Mouse (Mus musculus) intestine, embryonic 15.5 days (tissue): ENCODE data around the gene Doxl2. TPM values are rescaled to one million over a fixed set of nuclear protein-coding genes. Genes with fewer than 3 reads are reported as not detected.

Source experiments
- ATAC-seq: fragments of 200-750 bp; cut with Nextera tagmentation; 2 replicates; pipeline ENCODE4 v1.8.0; 2017; ENCODE audit warnings: moderate TSS enrichment, moderate library complexity
- H3K27ac ChIP-seq: fragments of 300-500 bp; sonication (generic); 2 replicates; pipeline ENCODE4 v1.5.1; 2015; ENCODE audit warnings: mild to moderate bottlenecking, inconsistent platforms
- H3K27me3 ChIP-seq: fragments of 300-500 bp; sonication (generic); replicated peaks from 2 replicates; pipeline ENCODE4 v1.6.1; 2015; ENCODE audit warnings: inconsistent platforms
- H3K36me3 ChIP-seq: fragments of 300-500 bp; sonication (generic); 2 replicates; pipeline ENCODE4 v1.6.1; 2015; ENCODE audit warnings: inconsistent platforms
- H3K4me1 ChIP-seq: fragments of 300-500 bp; sonication (generic); replicated peaks from 2 replicates; pipeline ENCODE4 v1.6.1; 2015; ENCODE audit warnings: inconsistent platforms
- H3K4me2 ChIP-seq: fragments of 300-500 bp; sonication (generic); replicated peaks from 2 replicates; pipeline ENCODE4 v1.6.1; 2015; ENCODE audit warnings: mild to moderate bottlenecking, inconsistent platforms
- H3K4me3 ChIP-seq: fragments of 300-500 bp; sonication (generic); replicated peaks from 2 replicates; pipeline ENCODE4 v1.5.1; 2015; ENCODE audit warnings: inconsistent platforms
- H3K9ac ChIP-seq: fragments of 300-500 bp; sonication (generic); 2 replicates; pipeline ENCODE4 v1.6.1; 2015; ENCODE audit warnings: inconsistent platforms
- H3K9me3 ChIP-seq: fragments of 300-500 bp; sonication (generic); 2 replicates; pipeline ENCODE4 v1.6.1; 2016; ENCODE audit warnings: inconsistent platforms
- WGBS: fragments of 180-500 bp; shearing (Covaris S2); methylation state at CpG from one replicate; pipeline ENCODE4 v1.1.7; 2015; 5-methylcytosine and 5-hydroxymethylcytosine counted together
- polyA plus RNA-seq: library from polyadenylated mRNA; unstranded; fragments of >200 nt; fragmentation: Nextera tagmentation; extraction: Ambion mirVana; gene quantifications from 2 replicates; pipeline ENCODE4 v1.2.1, GENCODE M21; 2015

Gene Doxl2
- polyA plus RNA-seq, 1 experiment from 2014 or later, result not detected

DNA sequence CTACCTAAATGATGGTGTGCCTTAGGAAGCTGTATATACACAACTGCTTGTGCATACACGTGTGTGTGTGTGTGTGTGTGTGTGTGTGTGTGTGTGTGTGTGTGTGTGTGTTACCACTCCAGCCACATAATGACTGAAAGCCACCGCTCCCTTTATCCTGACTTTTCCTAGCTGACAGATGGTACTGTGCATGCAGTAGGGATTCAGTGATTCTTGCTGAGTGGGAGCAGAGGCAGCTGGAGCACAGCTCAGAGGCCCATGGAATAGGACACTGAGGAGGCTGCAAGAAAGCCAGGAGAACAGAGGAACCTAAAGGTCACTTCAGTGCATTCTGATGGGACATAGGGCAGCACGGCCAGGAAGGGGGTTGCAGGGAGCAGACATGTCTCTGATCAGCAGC lies 7.5 kb downstream of the Doxl2 start:
- Histone ChIP-seq H3K4me2 (no peak overlapping the region), H3K27ac (no peak overlapping the region), H3K9ac (no peak overlapping the region), H3K36me3 (no peaks in the 10 kb centered on the region), H3K9me3 (no peaks in the 10 kb centered on the region), H3K27me3 (no peaks in the 10 kb centered on the region), H3K4me1 (no peaks in the 10 kb centered on the region), H3K4me3 (no peak overlapping the region)
- ATAC-seq, result no peak
- 79% methylated on average over 3 of the region's 3 CpGs for WGBS

GRCm38 (mm10) chr6:48986444-48986990 lies 11.8 kb downstream of the Doxl2 start, which contains the start of gene Svs1:
Svs1 (plus strand) TSS chr6:48986861.
- no peaks in the 10 kb centered on the region for H3K9me3 ChIP-seq
- ATAC-seq, result no peak
- H3K9ac ChIP-seq, result no peak within 1 kb of the TSS
- no peaks in the 10 kb centered on the region for H3K36me3 ChIP-seq
- no peak within 1 kb of the TSS for H3K27ac ChIP-seq
- H3K27me3 ChIP-seq, result no peaks in the 10 kb centered on the region
- no peak within 1 kb of the TSS for H3K4me3 ChIP-seq
- no peaks in the 10 kb centered on the region for H3K4me1 ChIP-seq
- 41% methylated on average over 7 of the region's 7 CpGs for WGBS
- H3K4me2 ChIP-seq, result no peak within 1 kb of the TSS

- WGBS, result 92% methylated on average over 5 of the region's 5 CpGs
- no peak overlapping the region for H3K9ac ChIP-seq
- no peak for ATAC-seq
- H3K9me3 ChIP-seq, result no peaks in the 10 kb centered on the region
- H3K27ac ChIP-seq, result no peak overlapping the region
- no peaks in the 10 kb centered on the region for H3K27me3 ChIP-seq
- H3K4me1 ChIP-seq, result no peaks in the 10 kb centered on the region
- H3K4me3 ChIP-seq, result no peak overlapping the region
- H3K36me3 ChIP-seq, result no peaks in the 10 kb centered on the region
- H3K4me2 ChIP-seq, result no peak overlapping the region
These were observed 15.2 kb downstream of the Doxl2 start for GRCm38 (mm10) chr6:48989971-48990370.

DNA sequence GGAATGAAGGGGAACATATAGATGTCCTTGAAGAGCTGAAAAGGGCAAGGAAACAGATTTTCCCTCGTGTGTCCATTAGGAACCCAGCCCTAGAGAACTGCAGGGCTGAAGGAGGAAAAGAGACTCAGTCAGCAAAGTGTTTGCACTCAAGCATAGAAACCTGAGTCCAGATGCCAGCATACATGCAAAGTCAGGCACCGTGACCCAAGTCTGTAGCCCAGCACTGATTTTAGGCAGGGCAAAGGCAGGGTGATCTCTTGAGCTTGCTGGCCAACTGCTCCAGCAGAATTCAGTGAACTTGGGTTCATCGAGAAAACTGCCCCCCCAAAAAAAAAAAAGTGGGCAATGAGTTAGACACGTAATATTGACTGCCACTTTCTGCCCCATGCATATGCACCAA lies 17.2 kb downstream of the Doxl2 start:
- no peaks in the 10 kb centered on the region for H3K27me3 ChIP-seq
- H3K4me1 ChIP-seq, result no peaks in the 10 kb centered on the region
- no peak overlapping the region for H3K4me3 ChIP-seq
- H3K4me2 ChIP-seq, result no peak overlapping the region
- no peak overlapping the region for H3K27ac ChIP-seq
- ATAC-seq, result no peak
- H3K9ac ChIP-seq, result no peak overlapping the region
- 76% methylated on average over 4 of the region's 4 CpGs for WGBS
- H3K9me3 ChIP-seq, result no peaks in the 10 kb centered on the region
- H3K36me3 ChIP-seq, result no peaks in the 10 kb centered on the region

DNA sequence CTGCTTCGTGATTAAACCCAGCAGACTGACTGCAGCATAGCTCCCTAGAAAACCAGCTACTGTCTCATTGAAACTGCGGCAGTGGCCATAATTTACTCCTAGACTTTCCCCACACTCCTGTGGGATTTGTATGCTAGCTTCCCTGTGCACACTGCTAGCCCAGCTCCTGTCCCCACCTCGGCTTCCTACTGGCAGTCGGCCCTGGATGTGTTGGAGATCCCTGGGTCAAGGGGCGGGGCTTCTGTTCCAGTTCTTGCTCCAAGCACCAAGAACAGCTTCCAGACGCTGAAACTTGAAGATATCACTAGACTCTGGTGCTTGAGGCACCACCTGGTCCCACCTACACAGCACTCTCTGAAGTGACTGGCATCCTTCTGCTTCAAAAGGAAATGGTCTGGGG lies 23.4 kb downstream of the Doxl2 start:
- Histone ChIP-seq H3K9ac (no peak overlapping the region), H3K4me1 (no peaks in the 10 kb centered on the region), H3K27ac (no peak overlapping the region), H3K4me3 (no peak overlapping the region), H3K9me3 (no peaks in the 10 kb centered on the region), H3K36me3 (no peaks in the 10 kb centered on the region), H3K4me2 (no peak overlapping the region), H3K27me3 (no peaks in the 10 kb centered on the region)
- 51% methylated on average over 6 of the region's 6 CpGs for WGBS
- no peak for ATAC-seq

GRCm38 (mm10) chr6:48998796-48999195 lies 24.0 kb downstream of the Doxl2 start:
- H3K27ac ChIP-seq, result no peak overlapping the region
- H3K4me2 ChIP-seq, result no peak overlapping the region
- H3K4me3 ChIP-seq, result no peak overlapping the region
- no peak for ATAC-seq
- no peak overlapping the region for H3K9ac ChIP-seq
- no peaks in the 10 kb centered on the region for H3K27me3 ChIP-seq
- no peaks in the 10 kb centered on the region for H3K9me3 ChIP-seq
- H3K36me3 ChIP-seq, result no peaks in the 10 kb centered on the region
- WGBS, result 80% methylated on average over 4 of the region's 4 CpGs
- no peaks in the 10 kb centered on the region for H3K4me1 ChIP-seq

- Histone ChIP-seq H3K4me2 (no peak overlapping the region), H3K4me3 (no peak overlapping the region), H3K4me1 (no peaks in the 10 kb centered on the region), H3K27ac (no peak overlapping the region), H3K36me3 (no peaks in the 10 kb centered on the region), H3K27me3 (no peaks in the 10 kb centered on the region), H3K9ac (no peak overlapping the region), H3K9me3 (no peaks in the 10 kb centered on the region)
- ATAC-seq, result no peak
- WGBS, result 23% methylated on average over 4 of the region's 4 CpGs
These were observed 28.6 kb downstream of the Doxl2 start for GRCm38 (mm10) chr6:49003381-49003780.

GRCm38 (mm10) chr6:49007981-49008380 lies 33.2 kb downstream of the Doxl2 start:
- under 1% methylated on average over 9 of the region's 9 CpGs for WGBS
- Histone ChIP-seq H3K9me3 (no peaks in the 10 kb centered on the region), H3K27me3 (no peaks in the 10 kb centered on the region), H3K27ac (no peak overlapping the region), H3K4me3 (peak overlapping the region; percentile 34), H3K4me1 (0 out of 2 replicates have a peak, but pooled peaks cover 3% of the 10 kb centered on the region), H3K9ac (peak overlapping the region; percentile 34), H3K4me2 (peak overlapping the region; percentile 74), H3K36me3 (no peaks in the 10 kb centered on the region)
- peak; percentile 84 for ATAC-seq

DNA sequence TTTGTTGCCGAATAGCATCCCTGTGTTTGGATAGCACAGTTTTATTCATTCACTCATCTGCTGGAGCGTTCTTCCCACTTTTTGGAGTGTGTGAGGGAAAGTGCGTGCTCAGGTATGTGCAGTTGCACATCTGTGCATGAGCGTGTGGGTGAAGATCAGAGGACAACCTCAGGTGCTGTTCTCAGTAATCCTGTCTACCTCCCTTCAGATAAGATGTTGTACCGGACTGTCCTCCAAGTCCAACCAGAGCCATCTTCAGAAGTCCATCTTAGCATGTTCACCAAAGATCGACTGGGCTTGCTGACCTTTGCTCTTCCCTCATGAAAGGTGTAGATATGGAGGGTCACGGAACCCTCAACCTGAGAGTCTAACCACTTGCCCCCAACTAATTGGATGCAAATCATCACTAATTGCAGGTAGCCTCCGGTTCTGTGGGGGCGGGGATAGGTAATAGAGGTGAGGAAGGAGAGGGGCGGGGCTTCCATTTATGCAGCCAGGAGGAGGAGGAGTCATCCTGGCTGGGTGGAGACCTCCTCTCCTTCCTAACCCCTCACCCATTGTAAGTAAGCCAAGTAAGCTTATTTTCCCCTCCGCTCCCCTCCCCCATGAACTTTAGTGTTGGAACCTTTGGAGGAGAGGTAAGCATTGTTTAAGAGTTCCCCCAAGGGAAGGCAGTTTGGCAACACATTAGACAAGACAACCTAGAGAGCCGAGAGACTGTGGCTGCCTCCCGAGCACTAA lies 33.8 kb downstream of the Doxl2 start:
- Histone ChIP-seq H3K4me2 (peak overlapping the region; percentile 74), H3K4me1 (0 out of 2 replicates have a peak, but pooled peaks cover 3% of the 10 kb centered on the region), H3K4me3 (peak overlapping the region; percentile 34), H3K27me3 (no peaks in the 10 kb centered on the region), H3K9ac (peak overlapping the region; percentile 34), H3K36me3 (no peaks in the 10 kb centered on the region), H3K27ac (no peak overlapping the region), H3K9me3 (no peaks in the 10 kb centered on the region)
- ATAC-seq, result peak; percentile 45
- WGBS, result 13% methylated on average over 13 of the region's 13 CpGs

DNA sequence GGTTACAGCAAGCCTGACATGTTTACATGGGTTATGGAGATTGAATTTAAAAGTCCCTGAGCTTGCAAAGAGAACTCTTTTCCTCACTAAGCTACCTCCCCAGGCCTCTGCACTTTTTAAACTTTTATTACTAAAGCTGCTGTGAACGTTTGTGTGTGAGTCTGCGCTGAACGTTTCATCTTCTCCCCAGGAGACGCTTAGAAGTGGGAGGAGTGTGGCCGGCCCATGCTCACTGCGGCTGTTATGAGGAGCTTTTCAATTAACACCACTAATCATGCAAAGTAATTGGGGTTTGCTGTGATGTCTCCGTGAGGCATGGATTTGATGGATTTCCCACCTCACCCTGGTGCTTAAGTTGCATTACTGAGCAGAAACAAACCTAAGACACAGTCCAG lies 34.4 kb downstream of the Doxl2 start:
- Histone ChIP-seq H3K9me3 (no peaks in the 10 kb centered on the region), H3K27me3 (no peaks in the 10 kb centered on the region), H3K4me2 (peak overlapping the region; percentile 74), H3K9ac (no peak overlapping the region), H3K36me3 (no peaks in the 10 kb centered on the region), H3K4me1 (0 out of 2 replicates have a peak, but pooled peaks cover 3% of the 10 kb centered on the region), H3K4me3 (no peak overlapping the region), H3K27ac (no peak overlapping the region)
- peak; percentile 23; the same call in 1 of the 2 replicates for ATAC-seq
- WGBS, result 19% methylated on average over 7 of the region's 7 CpGs

GRCm38 (mm10) chr6:49009665-49010064 lies 34.9 kb downstream of the Doxl2 start:
- no peak overlapping the region for H3K4me2 ChIP-seq
- ATAC-seq, result no peak
- no peaks in the 10 kb centered on the region for H3K9me3 ChIP-seq
- WGBS, result 94% methylated on average over 1 of the region's 1 CpGs
- no peaks in the 10 kb centered on the region for H3K27me3 ChIP-seq
- H3K4me3 ChIP-seq, result no peak overlapping the region
- H3K9ac ChIP-seq, result no peak overlapping the region
- H3K4me1 ChIP-seq, result 0 out of 2 replicates have a peak, but pooled peaks cover 3% of the 10 kb centered on the region
- H3K27ac ChIP-seq, result no peak overlapping the region
- no peaks in the 10 kb centered on the region for H3K36me3 ChIP-seq

- Histone ChIP-seq H3K36me3 (no peaks in the 10 kb centered on the region), H3K27ac (no peak overlapping the region), H3K4me1 (0 out of 2 replicates have a peak, but pooled peaks cover 3% of the 10 kb centered on the region), H3K27me3 (no peaks in the 10 kb centered on the region), H3K9me3 (no peaks in the 10 kb centered on the region), H3K4me2 (no peak overlapping the region), H3K4me3 (no peak overlapping the region), H3K9ac (no peak overlapping the region)
- WGBS, result 81% methylated on average over 5 of the region's 5 CpGs
- no peak for ATAC-seq
These were observed 36.4 kb downstream of the Doxl2 start for GRCm38 (mm10) chr6:49011191-49011590.

- Histone ChIP-seq H3K9me3 (no peaks in the 10 kb centered on the region), H3K27me3 (no peaks in the 10 kb centered on the region), H3K9ac (no peak overlapping the region), H3K4me3 (no peak overlapping the region), H3K4me2 (no peak overlapping the region), H3K4me1 (0 out of 2 replicates have a peak, but pooled peaks cover 3% of the 10 kb centered on the region), H3K36me3 (no peaks in the 10 kb centered on the region), H3K27ac (no peak overlapping the region)
- ATAC-seq, result no peak
- WGBS, result 75% methylated on average over 4 of the region's 4 CpGs
These were observed 38.3 kb downstream of the Doxl2 start for GRCm38 (mm10) chr6:49013023-49013422.
